Mouse (Mus musculus) effector memory CD4-positive, alpha-beta T cell, adult 7 months (primary cell): ENCODE results near the gene Srsf3. TPM values are rescaled to one million over a fixed set of nuclear protein-coding genes. Genes with fewer than 3 reads are reported as not detected.

ENCODE experiments used
- polyA plus RNA-seq: library from polyadenylated mRNA; unstranded; fragments of 100-300 nt; shearing (Covaris generic); gene quantifications from one replicate; pipeline ENCODE4 v1.2.1, GENCODE M21; 2017

The Srsf3 gene
- 528 TPM for polyA plus RNA-seq

GRCm38 (mm10) chr17:29032274-29033069 is at the start of gene Srsf3:
Gene Srsf3, plus strand, starts transcription at chr17:29032628.

GRCm38 (mm10) chr17:29007641-29008325 is 24.6 kb upstream of the Srsf3 start, which contains the start of gene Stk38:
Gene Stk38, minus strand, starts transcription at chr17:29007995.

GRCm38 (mm10) chr17:29090776-29091175 is 58.3 kb downstream of the Srsf3 start, which contains the start of gene Cdkn1a:
Gene Cdkn1a, plus strand, starts transcription at chr17:29090976.

Other genes starting within 250 kb of the Srsf3 start
- 15.1 TPM for gene Brpf3, start 231.5 kb upstream of the Srsf3 start, polyA plus RNA-seq
- gene Pnpla1, start 174.2 kb upstream of the Srsf3 start, polyA plus RNA-seq = not detected
- gene 4930539E08Rik, start 117.3 kb upstream of the Srsf3 start, polyA plus RNA-seq = 0.16 TPM
- not detected for gene Pxt1, start 88.8 kb upstream of the Srsf3 start, polyA plus RNA-seq
- gene Kctd20, start 80.7 kb upstream of the Srsf3 start, polyA plus RNA-seq = 61.7 TPM
- gene Stk38, start 24.6 kb upstream of the Srsf3 start, polyA plus RNA-seq = 310 TPM
- gene Cdkn1a, start 58.3 kb downstream of the Srsf3 start, polyA plus RNA-seq = 140 TPM
- gene Rab44, start 81.5 kb downstream of the Srsf3 start, polyA plus RNA-seq = not detected
- gene Cpne5, start 205.5 kb downstream of the Srsf3 start, polyA plus RNA-seq = 0.06 TPM
- 45.1 TPM for gene Ppil1, start 231.6 kb downstream of the Srsf3 start, polyA plus RNA-seq
- 81.3 TPM for gene BC004004, start 236.2 kb downstream of the Srsf3 start, polyA plus RNA-seq